Mouse (Mus musculus) megakaryocyte, embryonic 14.5 days (primary cell): ENCODE measurements around the gene Tmem184b. TPM values are rescaled to one million over a fixed set of nuclear protein-coding genes. Genes with fewer than 3 reads are reported as not detected.

Experiments used
- H3K27me3 ChIP-seq: replicated peaks from 2 replicates; pipeline ENCODE3; 2012; ENCODE audit warnings: inconsistent platforms
- H3K36me3 ChIP-seq: replicated peaks from 2 replicates; pipeline ENCODE3; 2012; ENCODE audit warnings: low read length, inconsistent platforms, mixed read lengths
- H3K4me1 ChIP-seq: 2 replicates; pipeline ENCODE4 v1.6.1; 2012; ENCODE audit warnings: inconsistent platforms
- H3K4me3 ChIP-seq: replicated peaks from 2 replicates; pipeline ENCODE3; 2012; ENCODE audit warnings: moderate library complexity, mild to moderate bottlenecking, inconsistent platforms
- H3K9me3 ChIP-seq: 2 replicates; pipeline ENCODE4 v1.6.1; 2012; ENCODE audit warnings: inconsistent platforms
- FLI1 ChIP-seq: IDR thresholded peaks from 2 replicates; pipeline ENCODE4 v1.6.1; 2012; ENCODE audit warnings: low read length, inconsistent platforms, mixed read lengths
- GATA1 ChIP-seq: IDR thresholded peaks from 3 replicates; pipeline ENCODE4 v1.6.1; 2012; ENCODE audit warnings: mixed read lengths, low read length, inconsistent platforms, borderline replicate concordance
- polyA plus RNA-seq: library from polyadenylated mRNA; stranded (reverse); fragments of >175 nt; gene quantifications from 2 replicates; pipeline ENCODE4 v1.2.3, GENCODE M21; 2012; ENCODE audit warnings: low replicate concordance; ENCODE audit not compliant: insufficient read depth

The Tmem184b gene
- polyA plus RNA-seq, 1 experiment, result 58.6 TPM

DNA sequence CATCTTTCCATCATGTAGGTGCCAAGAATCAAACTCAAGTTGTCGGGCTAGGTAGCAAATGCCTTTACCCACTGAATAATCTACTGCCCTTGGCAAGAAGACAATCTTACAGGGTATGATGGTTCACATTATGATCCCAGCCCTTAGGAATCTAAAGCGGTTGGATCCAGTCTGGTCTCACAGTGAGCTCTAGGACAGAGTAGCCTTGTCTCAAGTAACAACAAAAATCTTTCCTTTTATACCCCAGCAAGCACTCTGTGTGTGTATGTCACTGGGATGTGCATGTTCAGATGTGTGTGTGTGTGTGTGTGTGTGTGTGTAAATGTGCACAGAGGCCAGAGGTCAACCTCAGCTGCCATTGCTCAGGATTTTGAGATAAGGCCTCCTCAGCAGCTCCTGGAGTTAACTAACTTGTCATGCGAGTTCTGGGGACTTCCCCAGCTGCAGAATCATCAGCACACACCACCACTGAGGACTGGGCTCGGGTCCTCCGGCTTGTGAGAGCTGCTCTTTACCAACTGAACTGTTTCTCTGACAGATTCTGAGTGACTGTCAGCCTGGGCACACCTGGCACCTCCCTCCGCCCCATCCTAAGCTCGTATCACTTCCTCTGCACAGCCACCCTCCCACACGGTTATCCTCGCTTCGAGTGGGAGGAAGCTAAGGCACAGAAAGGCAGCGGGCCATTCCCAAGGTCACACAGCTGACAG is 80.9 kb downstream of the Tmem184b start:
- Histone ChIP-seq H3K4me3 (peak overlapping the region; percentile 71), H3K36me3 (peaks cover 47% of the 10 kb centered on the region), H3K27me3 (no peaks in the 10 kb centered on the region), H3K9me3 (no peaks in the 10 kb centered on the region), H3K4me1 (peaks cover 75% of the 10 kb centered on the region)
- no peak for TF ChIP-seq GATA1
- TF ChIP-seq FLI1, result no peak

DNA sequence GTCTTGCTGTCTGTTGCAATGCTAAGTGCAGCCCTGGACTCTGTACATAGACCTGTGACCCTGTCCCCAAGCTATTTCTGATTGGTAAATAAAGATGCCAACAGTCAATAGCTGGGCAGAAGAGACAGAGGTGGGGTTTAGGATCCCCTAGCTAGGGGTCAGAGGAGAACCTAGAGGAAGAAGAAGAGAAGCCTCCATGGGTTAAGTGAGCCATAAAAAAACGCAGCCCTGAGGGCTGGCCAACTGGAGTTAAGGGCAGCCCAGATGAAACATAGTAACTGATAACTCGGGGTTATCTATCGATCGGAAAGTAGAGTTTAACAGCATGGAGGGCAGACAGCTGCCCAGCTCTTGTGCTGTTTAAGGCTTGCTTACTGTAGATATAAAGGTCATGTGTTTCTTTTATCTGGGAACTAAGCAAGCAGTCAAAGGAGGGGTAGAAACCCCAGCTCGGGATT is 81.6 kb downstream of the Tmem184b start:
- TF ChIP-seq GATA1, result no peak
- no peak for TF ChIP-seq FLI1
- Histone ChIP-seq H3K9me3 (no peaks in the 10 kb centered on the region), H3K27me3 (no peaks in the 10 kb centered on the region), H3K4me1 (peaks cover 69% of the 10 kb centered on the region), H3K36me3 (peaks cover 53% of the 10 kb centered on the region), H3K4me3 (no peak overlapping the region)

DNA sequence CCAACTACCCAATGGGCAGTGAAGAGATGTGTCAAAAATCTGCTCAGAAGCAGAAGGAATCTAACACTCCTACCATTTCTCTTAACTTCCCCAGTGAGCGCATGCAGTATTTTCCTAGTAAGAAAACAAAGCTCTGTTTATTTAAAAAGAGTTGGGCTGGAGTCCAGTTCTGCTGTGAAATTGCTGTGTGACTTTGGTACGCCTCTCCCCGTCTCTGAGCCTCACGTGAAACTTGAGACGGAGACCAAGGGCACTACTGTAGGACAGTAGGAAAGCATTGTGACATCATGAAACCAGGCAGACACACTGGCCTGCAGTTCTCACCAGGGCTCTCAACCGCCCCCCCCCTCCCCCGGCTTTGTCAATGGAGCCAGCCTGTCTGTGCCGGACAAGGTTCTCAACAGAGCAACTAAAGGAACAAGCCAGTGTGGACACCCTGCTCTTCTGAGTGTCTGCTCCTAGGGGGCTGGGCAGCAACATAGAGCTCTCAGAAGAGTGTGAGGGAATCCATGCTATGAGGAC is 89.5 kb downstream of the Tmem184b start:
- no peaks in the 10 kb centered on the region for H3K27me3 ChIP-seq
- peaks cover 79% of the 10 kb centered on the region for H3K36me3 ChIP-seq
- H3K4me1 ChIP-seq, result no peaks in the 10 kb centered on the region; the same call in 1 of the 2 replicates
- H3K4me3 ChIP-seq, result no peak overlapping the region
- TF ChIP-seq FLI1, result no peak
- no peak for TF ChIP-seq GATA1
- H3K9me3 ChIP-seq, result no peaks in the 10 kb centered on the region

Other genes starting within 250 kb of the Tmem184b start
- not detected in 2 replicates for gene Sox10, start 238.3 kb downstream of the Tmem184b start, polyA plus RNA-seq
- gene Pick1, start 174.4 kb downstream of the Tmem184b start, polyA plus RNA-seq, result 9.5 and 16.0 TPM in 2 replicates
- not detected in 2 replicates for gene Gm49486, start 174.2 kb downstream of the Tmem184b start, polyA plus RNA-seq
- not detected in 2 replicates for gene Slc16a8, start 148.8 kb downstream of the Tmem184b start, polyA plus RNA-seq
- 1.9 TPM in 1 of 2 replicates, not detected in the other for gene Baiap2l2, start 118.0 kb downstream of the Tmem184b start, polyA plus RNA-seq
- 26.0 and 37.7 TPM in 2 replicates for gene Pla2g6, start 75.2 kb downstream of the Tmem184b start, polyA plus RNA-seq
- gene Maff, start 56.9 kb downstream of the Tmem184b start, polyA plus RNA-seq, result 3.8 and 6.4 TPM in 2 replicates
- 77.4 and 115 TPM in 2 replicates for gene Csnk1e, start 52.0 kb upstream of the Tmem184b start, polyA plus RNA-seq
- not detected in 2 replicates for gene Kcnj4, start 101.7 kb upstream of the Tmem184b start, polyA plus RNA-seq
- not detected in 2 replicates for gene Kdelr3, start 112.8 kb upstream of the Tmem184b start, polyA plus RNA-seq
- gene Ddx17, start 143.2 kb upstream of the Tmem184b start, polyA plus RNA-seq, result 12.7 and 14.2 TPM in 2 replicates
- not detected in 2 replicates for gene Dmc1, start 201.5 kb upstream of the Tmem184b start, polyA plus RNA-seq